Mouse (Mus musculus): Measurements from ENCODE around the gene Ptpn6.
"Not testable (repeated sequence)": the region's sequence is repeated elsewhere in the genome, so short reads cannot be mapped to it uniquely, and the experiment has no call there.

DNA sequence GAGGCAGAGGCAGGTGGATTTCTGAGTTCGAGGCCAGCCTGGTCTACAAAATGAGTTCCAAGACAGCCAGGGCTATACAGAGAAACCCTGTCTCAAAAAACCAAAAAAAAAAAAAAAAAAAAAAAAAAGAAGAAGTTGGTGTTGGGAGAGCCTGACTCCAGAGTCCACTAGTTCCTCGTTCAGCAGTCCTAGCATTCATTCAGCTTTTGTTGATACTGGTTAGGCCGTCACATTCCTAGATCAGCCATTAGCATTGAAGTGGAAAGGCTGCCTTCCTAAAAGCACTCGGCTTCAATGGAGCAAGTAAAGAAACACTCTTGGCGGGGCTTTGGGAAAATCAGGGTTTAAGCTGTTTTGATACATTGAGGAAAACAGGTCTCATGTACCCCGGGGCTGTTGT lies 56.2 kb downstream of the Ptpn6 start:
- TF ChIP-seq CTCF, POLR2A (IDR thresholded peaks at IDR 0.05; ENCODE audit: extremely low read depth, insufficient read depth, low read length): not testable (repeated sequence)
